Mouse (Mus musculus) hindbrain, embryonic 14.5 days (tissue): ENCODE results near the gene Arhgef17. TPM values are rescaled to one million over a fixed set of nuclear protein-coding genes. Genes with fewer than 3 reads are reported as not detected.

Source experiments
- microRNA-seq: library from miRNA; unstranded; fragments of <30 nt; microRNA quantifications from one replicate; pipeline ENCODE4, GENCODE M21; 2016
- polyA plus RNA-seq: library from polyadenylated mRNA; unstranded; fragments of >200 nt; fragmentation: Nextera tagmentation; extraction: Ambion mirVana; gene quantifications from 2 replicates; pipeline ENCODE4 v1.2.1, GENCODE M21; 2014

The Arhgef17 gene
- polyA plus RNA-seq, 1 experiment from 2014 or later = 15.5 TPM

Small RNAs within 50 kb of the gene (microRNA-seq; reads per million reads assigned to microRNA genes)
- gene Mir3102 = 49.1 reads per million, percentile 44 among the genes with 10 or more reads in this experiment

Other genes with a start within 250 kb of the Arhgef17 start
- 117 and 124 TPM in 2 replicates for gene Fam168a, start 225.5 kb downstream of the Arhgef17 start, polyA plus RNA-seq
- 4.3 and 5.0 TPM in 2 replicates for gene Relt, start 68.7 kb downstream of the Arhgef17 start, polyA plus RNA-seq
- gene P2ry6, start 42.5 kb upstream of the Arhgef17 start, polyA plus RNA-seq = 2.6 and 3.5 TPM in 2 replicates
- 0.20 and 0.33 TPM in 2 replicates for gene P2ry2, start 80.8 kb upstream of the Arhgef17 start, polyA plus RNA-seq
- gene Fchsd2, start 160.8 kb upstream of the Arhgef17 start, polyA plus RNA-seq = 48.2 and 51.5 TPM in 2 replicates